Mouse (Mus musculus) T-helper 1 cell (primary cell): ENCODE data around the gene Rusc2.

Experiments
- in situ Hi-C: fragments of 300-600 bp; cut with MboI, MseI; formaldehyde crosslinking; loops from one replicate; pipeline ENCODE4 v1.15.1; 2025; ENCODE audit warnings: high pct_unique_total_duplicates

Gene Rusc2

GRCm38 (mm10) chr4:43416071-43416490 lies 34.3 kb downstream of the Rusc2 start:
- in situ Hi-C loops = loop anchor here (5.0 kb wide), 1 partner anchor 359 kb away; the partner anchor contains the start of gene Unc13b

GRCm38 (mm10) chr4:43417269-43418062 lies 35.7 kb downstream of the Rusc2 start:
- in situ Hi-C loops = loop anchor here (5.0 kb wide), 1 partner anchor 360 kb away; the partner anchor contains the start of gene Unc13b

- in situ Hi-C loops = loop anchor here (5.0 kb wide), 1 partner anchor 361 kb away; the partner anchor contains the start of gene Unc13b
Measured at GRCm38 (mm10) chr4:43418450-43418849, 36.7 kb downstream of the Rusc2 start.

- in situ Hi-C loops = loop anchor here (5.0 kb wide), 1 partner anchor 362 kb away; the partner anchor contains the start of gene Unc13b
Measured at GRCm38 (mm10) chr4:43418973-43419656, 37.3 kb downstream of the Rusc2 start.

- in situ Hi-C loops = loop anchor here (5.0 kb wide), 1 partner anchor 363 kb away; the partner anchor contains the start of gene Unc13b
Measured at GRCm38 (mm10) chr4:43419801-43420281, 38.1 kb downstream of the Rusc2 start.

- in situ Hi-C loops = no loop called here
Measured at GRCm38 (mm10) chr4:43420305-43420704, 38.5 kb downstream of the Rusc2 start.

- in situ Hi-C loops = no loop called here
Measured at GRCm38 (mm10) chr4:43421632-43422240, 40.0 kb downstream of the Rusc2 start.

GRCm38 (mm10) chr4:43423267-43423934 lies 41.6 kb downstream of the Rusc2 start:
- in situ Hi-C loops = no loop called here

- in situ Hi-C loops = no loop called here
Measured at GRCm38 (mm10) chr4:43424072-43424471, 42.3 kb downstream of the Rusc2 start.

- in situ Hi-C loops = no loop called here
Measured at GRCm38 (mm10) chr4:43425197-43425596, 43.4 kb downstream of the Rusc2 start.

- in situ Hi-C loops = no loop called here
Measured at GRCm38 (mm10) chr4:43425648-43426380, 44.0 kb downstream of the Rusc2 start.

- in situ Hi-C loops = no loop called here
Measured at GRCm38 (mm10) chr4:43426487-43426886, 44.7 kb downstream of the Rusc2 start.

GRCm38 (mm10) chr4:43427501-43428179 lies 45.9 kb downstream of the Rusc2 start:
- in situ Hi-C loops = no loop called here

- in situ Hi-C loops = no loop called here
Measured at GRCm38 (mm10) chr4:43428180-43428861, 46.5 kb downstream of the Rusc2 start.

- in situ Hi-C loops = no loop called here
Measured at GRCm38 (mm10) chr4:43428946-43429345, 47.2 kb downstream of the Rusc2 start, which contains the start of gene Fam166b. Fam166b (minus strand) TSS chr4:43429134.

GRCm38 (mm10) chr4:43431690-43432089 lies 49.9 kb downstream of the Rusc2 start:
- in situ Hi-C loops = no loop called here

- in situ Hi-C loops = no loop called here
Measured at GRCm38 (mm10) chr4:43432832-43433231, 51.1 kb downstream of the Rusc2 start.

GRCm38 (mm10) chr4:43441639-43442038 lies 59.9 kb downstream of the Rusc2 start, which contains the start of gene Tesk1:
Tesk1 (plus strand) TSS chr4:43441939.
- in situ Hi-C loops = loop anchor here (5.0 kb wide), 1 partner anchor 41 kb away; the partner anchor contains the start of gene Sit1

- in situ Hi-C loops = loop anchor here (5.0 kb wide), 1 partner anchor 40 kb away; the partner anchor contains the start of gene Sit1
Measured at GRCm38 (mm10) chr4:43442044-43442443, 60.3 kb downstream of the Rusc2 start.
